Mouse (Mus musculus) WW6 (cell line): ENCODE results near the gene Ache.

Experiments
- DNase-seq: peaks from one replicate; pipeline ENCODE4 v3.0.0-alpha.2; 2013; ENCODE audit warnings: low read depth, low spot score

Gene Ache

GRCm38 (mm10) chr5:137295712-137296111 is 8.4 kb downstream of the Ache start:
- DNase-seq = no peak

GRCm38 (mm10) chr5:137297126-137297525 is 9.8 kb downstream of the Ache start:
- DNase-seq = no peak

- no peak for DNase-seq
Observed at GRCm38 (mm10) chr5:137299240-137299639, 11.9 kb downstream of the Ache start.

GRCm38 (mm10) chr5:137301253-137301652 is 13.9 kb downstream of the Ache start:
- no peak for DNase-seq

GRCm38 (mm10) chr5:137303609-137304008 is 16.3 kb downstream of the Ache start:
- DNase-seq = no peak

GRCm38 (mm10) chr5:137304165-137304564 is 16.8 kb downstream of the Ache start:
- DNase-seq = no peak

- no peak for DNase-seq
Observed at GRCm38 (mm10) chr5:137304816-137305215, 17.5 kb downstream of the Ache start.

- no peak for DNase-seq
Observed at GRCm38 (mm10) chr5:137305822-137306221, 18.5 kb downstream of the Ache start.

GRCm38 (mm10) chr5:137306439-137307005 is 19.2 kb downstream of the Ache start:
- DNase-seq = no peak

- DNase-seq = peak; percentile 80
Observed at GRCm38 (mm10) chr5:137307071-137307912, 20.0 kb downstream of the Ache start, which contains the start of gene Srrt. Gene Srrt (minus strand): TSS chr5:137307674.

GRCm38 (mm10) chr5:137308356-137308755 is 21.0 kb downstream of the Ache start:
- no peak for DNase-seq

- DNase-seq = no peak
Observed at GRCm38 (mm10) chr5:137313466-137314192, 26.3 kb downstream of the Ache start.

GRCm38 (mm10) chr5:137314193-137315083 is 27.1 kb downstream of the Ache start, which contains the start of gene Trip6:
Gene Trip6 (minus strand): TSS chr5:137314404.
- DNase-seq = peak; percentile 78

- no peak for DNase-seq
Observed at GRCm38 (mm10) chr5:137315084-137315903, 28.0 kb downstream of the Ache start.

GRCm38 (mm10) chr5:137317361-137317760 is 30.0 kb downstream of the Ache start:
- no peak for DNase-seq

GRCm38 (mm10) chr5:137318570-137318969 is 31.3 kb downstream of the Ache start:
- DNase-seq = no peak

- DNase-seq = no peak
Observed at GRCm38 (mm10) chr5:137320996-137321395, 33.7 kb downstream of the Ache start.

- DNase-seq = no peak
Observed at GRCm38 (mm10) chr5:137330910-137331309, 43.6 kb downstream of the Ache start.

- no peak for DNase-seq
Observed at GRCm38 (mm10) chr5:137332857-137333511, 45.7 kb downstream of the Ache start.
